Mouse (Mus musculus): ENCODE measurements around the gene Tfeb. TPM values are rescaled to one million over a fixed set of nuclear protein-coding genes. Genes with fewer than 3 reads are reported as not detected.

Gene Tfeb
- polyA plus RNA-seq, 1 experiment from 2014 or later = 5.1 TPM

DNA sequence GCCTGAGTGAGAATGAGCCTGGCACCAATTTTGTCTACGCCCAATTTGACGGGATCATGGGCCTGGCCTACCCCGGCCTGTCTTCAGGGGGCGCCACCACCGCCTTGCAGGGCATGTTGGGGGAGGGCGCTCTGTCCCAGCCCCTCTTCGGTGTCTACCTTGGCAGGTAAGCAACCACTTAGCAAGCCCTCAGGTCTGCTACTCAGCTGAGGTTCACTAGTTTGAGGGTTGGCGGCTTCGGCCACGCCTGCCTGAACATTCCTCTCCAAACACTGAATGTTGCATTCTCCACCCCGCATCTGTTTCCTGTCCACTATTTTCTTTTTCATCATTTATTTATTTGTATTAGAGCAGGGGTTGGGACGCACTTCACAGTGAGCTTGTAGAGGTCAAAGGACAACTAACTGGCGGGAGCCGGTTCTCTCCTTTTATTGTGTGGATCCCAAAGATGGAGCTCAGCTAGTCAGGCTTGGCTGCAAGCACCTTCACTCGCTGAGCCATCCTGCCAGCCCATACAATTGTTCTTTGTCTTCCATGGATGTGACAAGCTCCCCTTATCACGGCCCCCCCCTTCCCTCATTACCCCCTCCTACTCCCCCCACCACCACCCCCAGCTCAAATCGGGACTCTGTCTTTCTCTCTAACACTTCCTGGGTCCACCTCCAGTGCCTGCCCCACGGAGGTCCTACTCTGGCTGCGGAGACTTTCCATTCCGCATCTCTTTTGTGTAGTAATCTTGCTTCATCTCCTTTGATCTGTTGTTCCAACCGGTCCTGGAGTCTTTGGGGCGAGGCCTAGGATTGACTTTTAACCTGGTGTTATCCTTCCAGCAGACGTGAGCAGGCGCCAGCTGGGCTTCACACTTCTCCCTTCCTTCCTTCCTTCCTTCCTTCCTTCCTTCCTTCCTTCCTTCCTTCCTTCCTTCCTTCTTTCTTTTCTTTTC lies 5.9 kb upstream of the Tfeb start:
- no peaks in the 10 kb centered on the region for H3K27me3 ChIP-seq (ENCODE audit: control insufficient read depth, insufficient read depth, low read length)
- no peak overlapping the region for H3K4me2 ChIP-seq (replicated peaks; ENCODE audit: low read depth, low read length)
- no peaks in the 10 kb centered on the region for H3K4me1 ChIP-seq (ENCODE audit: control insufficient read depth, insufficient read depth, low read length)

DNA sequence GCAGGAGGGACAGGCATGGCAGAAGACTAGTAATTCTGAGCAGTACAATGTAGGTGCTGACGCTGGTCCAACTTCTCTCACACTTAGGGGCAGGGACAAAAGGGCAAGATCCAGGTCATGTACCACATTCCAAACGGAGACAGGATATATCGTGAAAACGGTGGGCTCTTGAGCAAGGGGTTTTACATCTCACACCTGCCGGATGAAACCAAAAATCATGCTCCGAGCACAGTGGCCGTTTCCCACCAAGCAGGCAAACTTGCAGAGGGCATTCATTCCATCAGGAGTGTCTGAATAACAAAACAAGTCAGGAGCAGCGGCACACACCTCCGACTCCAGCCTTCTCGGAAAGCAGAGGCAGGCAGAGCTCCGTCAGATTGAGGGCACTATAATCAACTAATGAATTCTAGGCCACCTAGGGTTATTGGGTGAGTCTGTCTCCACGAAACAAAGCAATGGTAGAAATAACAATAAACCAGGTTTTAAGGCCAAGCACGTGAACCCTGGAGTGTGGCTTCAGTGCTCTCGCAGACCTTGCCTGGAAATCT lies 1.2 kb upstream of the Tfeb start:
- H3K9me3 ChIP-seq (ENCODE audit: control insufficient read depth, low read depth, low read length) = no peaks in the 10 kb centered on the region

More for the DNA sequence above, 5.9 kb upstream of the Tfeb start:
- ATAC-seq (ENCODE audit: insufficient number of reproducible peaks, insufficient read depth, low FRiP score, low read depth) = no peak
- WGBS = 53% methylated on average over 24 of the region's 24 CpGs
- no peak overlapping the region for H3K4me3 ChIP-seq (ENCODE audit: low read depth, low read length)
- no peak overlapping the region for H3K9ac ChIP-seq (replicated peaks; ENCODE audit: low read depth, low read length)
- H3K36me3 ChIP-seq (ENCODE audit: control insufficient read depth, insufficient read depth, low read length) = no peaks in the 10 kb centered on the region
- H3K27ac ChIP-seq (ENCODE audit: low read length) = no peak overlapping the region
- no peaks in the 10 kb centered on the region for H3K9me3 ChIP-seq (ENCODE audit: control insufficient read depth, low read depth, low read length)

DNA sequence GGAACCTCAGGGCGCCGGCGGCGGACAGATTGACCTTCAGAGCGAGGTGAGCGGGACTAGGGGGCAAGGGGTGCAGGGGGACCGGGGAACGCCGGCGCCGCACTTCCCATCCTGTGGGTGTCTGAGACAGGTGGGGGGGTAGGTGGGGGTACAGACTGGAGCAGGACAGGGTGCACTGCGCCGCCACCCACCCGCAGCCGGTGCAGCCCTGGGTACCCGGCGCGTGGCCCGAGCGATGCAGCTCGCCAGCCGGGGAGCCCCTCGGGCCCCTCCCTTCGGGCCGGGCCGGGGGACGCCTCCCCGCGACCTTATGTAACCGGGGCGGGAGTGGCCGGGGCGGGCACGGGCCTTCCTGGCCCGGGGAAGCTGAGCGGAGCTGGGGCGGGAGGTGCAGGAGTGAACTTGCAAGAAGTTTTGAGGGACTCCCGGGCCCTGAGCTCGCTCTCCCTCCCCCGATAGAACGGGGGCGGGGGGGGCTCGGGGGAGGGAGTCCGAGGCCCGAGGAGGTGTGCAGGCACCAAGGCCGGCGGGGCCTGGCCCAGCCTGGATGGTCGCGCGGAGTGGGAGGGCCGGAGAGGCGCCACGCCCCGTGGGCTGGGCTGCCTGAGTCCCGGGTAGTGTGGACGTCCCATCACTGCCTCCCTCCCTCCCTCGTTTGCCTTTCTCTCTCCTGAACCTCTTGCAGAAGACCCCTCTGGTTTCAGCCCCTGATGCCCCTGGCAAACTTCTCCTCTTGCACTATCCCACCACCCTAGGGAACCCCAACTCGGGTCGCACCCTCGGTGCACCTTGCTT lies 638 bp downstream of the Tfeb start:
- no peaks in the 10 kb centered on the region for H3K9me3 ChIP-seq (ENCODE audit: control insufficient read depth, low read depth, low read length)
- H3K9ac ChIP-seq (replicated peaks; ENCODE audit: low read depth, low read length) = peak overlapping the region; percentile 60
- peak overlapping the region; percentile 52 for H3K27ac ChIP-seq (ENCODE audit: low read length)
- H3K4me2 ChIP-seq (replicated peaks; ENCODE audit: low read depth, low read length) = peak overlapping the region; percentile 97
- no peaks in the 10 kb centered on the region for H3K27me3 ChIP-seq (ENCODE audit: control insufficient read depth, insufficient read depth, low read length)
- H3K36me3 ChIP-seq (ENCODE audit: control insufficient read depth, insufficient read depth, low read length) = no peaks in the 10 kb centered on the region
- peak; percentile 88 for ATAC-seq (ENCODE audit: insufficient number of reproducible peaks, insufficient read depth, low FRiP score, low read depth)
- under 1% methylated on average over 37 of the region's 60 CpGs for WGBS
- peaks cover 6% of the 10 kb centered on the region; the same call in 1 of the 2 replicates for H3K4me1 ChIP-seq (ENCODE audit: control insufficient read depth, insufficient read depth, low read length)
- H3K4me3 ChIP-seq (ENCODE audit: low read depth, low read length) = peak overlapping the region; percentile 78

More for the DNA sequence above, 1.2 kb upstream of the Tfeb start:
- Histone ChIP-seq H3K27me3 (ENCODE audit: control insufficient read depth, insufficient read depth, low read length) (no peaks in the 10 kb centered on the region), H3K4me1 (ENCODE audit: control insufficient read depth, insufficient read depth, low read length) (peaks cover 6% of the 10 kb centered on the region; the same call in 1 of the 2 replicates), H3K4me2 (replicated peaks; ENCODE audit: low read depth, low read length) (no peak overlapping the region), H3K9ac (replicated peaks; ENCODE audit: low read depth, low read length) (no peak overlapping the region), H3K4me3 (ENCODE audit: low read depth, low read length) (no peak overlapping the region), H3K27ac (ENCODE audit: low read length) (no peak overlapping the region), H3K36me3 (ENCODE audit: control insufficient read depth, insufficient read depth, low read length) (no peaks in the 10 kb centered on the region)
- no peak for ATAC-seq (ENCODE audit: insufficient number of reproducible peaks, insufficient read depth, low FRiP score, low read depth)
- 69% methylated on average over 14 of the region's 14 CpGs for WGBS

DNA sequence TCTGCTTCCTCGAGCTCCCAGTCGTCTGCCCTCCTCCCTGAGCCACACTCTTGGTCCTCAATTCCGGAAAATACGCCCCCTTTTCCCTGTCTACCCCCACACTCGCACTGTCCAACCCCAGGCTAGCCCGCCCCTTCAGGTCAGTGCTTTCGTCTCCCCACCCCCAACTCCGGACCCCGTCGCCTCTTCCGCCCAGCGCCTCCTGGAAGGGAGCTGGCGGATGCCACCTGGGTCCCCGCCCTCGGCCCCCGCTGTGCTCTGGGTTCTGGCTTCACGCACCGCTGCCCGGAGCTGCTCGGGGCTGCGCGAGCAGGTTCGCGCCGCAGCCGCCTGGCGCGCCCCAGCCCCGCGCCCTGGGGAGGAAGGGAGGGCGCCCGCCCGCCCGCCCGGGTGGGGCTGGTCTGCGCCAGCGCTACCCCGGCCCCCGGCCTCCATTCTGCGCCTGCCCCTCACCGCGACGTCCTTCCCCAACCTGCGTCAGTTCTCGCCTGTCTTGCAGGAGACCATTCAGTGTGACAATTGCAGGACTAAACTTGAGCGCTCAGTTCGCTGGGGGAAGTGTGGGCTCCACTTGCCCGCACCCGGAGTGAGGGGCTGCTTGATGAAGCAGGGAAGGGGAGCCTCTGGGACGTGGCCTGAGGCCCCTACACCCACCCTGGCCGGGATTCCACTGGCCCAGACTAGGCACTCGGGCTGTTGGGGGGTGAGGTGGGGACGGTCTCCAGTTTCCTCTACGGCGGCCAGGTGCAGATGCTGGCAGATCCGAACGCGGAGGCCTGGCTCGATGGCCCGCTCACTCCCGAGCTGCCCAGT lies 1.4 kb downstream of the Tfeb start:
- 2% methylated on average over 48 of the region's 61 CpGs for WGBS

DNA sequence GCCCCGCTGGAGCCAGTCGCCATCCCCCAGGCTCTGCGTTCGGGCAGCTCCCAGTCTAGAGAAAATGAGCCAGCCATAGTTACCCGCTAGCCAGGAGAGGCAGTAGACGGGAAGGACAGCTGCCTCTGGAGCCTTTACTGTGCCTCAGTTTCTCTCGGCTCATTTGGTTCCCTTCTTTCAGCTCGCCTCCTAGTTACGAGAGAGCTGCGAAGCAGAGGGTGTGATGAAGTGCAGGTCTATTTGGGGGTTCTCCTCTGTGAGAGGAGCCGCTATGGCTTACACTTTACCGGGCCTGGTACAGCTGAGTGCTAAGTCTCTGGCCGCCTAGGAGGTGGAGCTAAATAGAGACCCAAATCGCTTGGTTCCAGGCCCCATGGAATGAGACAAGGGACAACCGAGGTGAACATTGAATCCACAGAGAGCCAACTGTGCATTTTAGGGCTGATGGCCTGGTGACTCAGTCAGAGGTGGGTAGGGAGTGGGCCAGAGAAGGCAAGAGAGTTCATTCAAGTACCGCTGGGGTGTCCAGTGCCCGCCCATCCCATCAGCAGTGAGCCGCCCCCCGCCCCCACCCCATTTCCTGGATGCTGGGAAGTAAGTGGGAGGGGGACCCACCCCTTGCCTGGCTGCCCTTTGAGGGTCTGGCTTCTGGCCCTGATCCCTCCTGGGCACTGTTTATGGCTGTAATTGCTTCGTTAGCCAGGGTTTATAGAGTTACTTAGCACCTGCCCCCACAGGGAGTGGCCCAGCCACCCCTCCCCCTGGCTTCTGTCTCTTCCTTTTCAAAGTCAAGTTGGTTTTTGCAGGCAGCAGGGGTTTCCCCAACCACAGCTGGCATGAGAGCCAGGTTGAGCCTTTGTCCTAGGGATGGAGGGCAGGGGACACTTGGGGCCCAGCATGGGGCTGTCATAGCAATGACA lies 2.3 kb downstream of the Tfeb start:
- Histone ChIP-seq H3K4me2 (replicated peaks; ENCODE audit: low read depth, low read length) (peak overlapping the region; percentile 97), H3K9me3 (ENCODE audit: control insufficient read depth, low read depth, low read length) (no peaks in the 10 kb centered on the region), H3K4me3 (ENCODE audit: low read depth, low read length) (peak overlapping the region; percentile 78), H3K27me3 (ENCODE audit: control insufficient read depth, insufficient read depth, low read length) (no peaks in the 10 kb centered on the region), H3K9ac (replicated peaks; ENCODE audit: low read depth, low read length) (no peak overlapping the region), H3K36me3 (ENCODE audit: control insufficient read depth, insufficient read depth, low read length) (no peaks in the 10 kb centered on the region), H3K4me1 (ENCODE audit: control insufficient read depth, insufficient read depth, low read length) (peaks cover 6% of the 10 kb centered on the region; the same call in 1 of the 2 replicates), H3K27ac (ENCODE audit: low read length) (no peak overlapping the region)
- 12% methylated on average over 20 of the region's 20 CpGs for WGBS
- ATAC-seq (ENCODE audit: insufficient number of reproducible peaks, insufficient read depth, low FRiP score, low read depth) = no peak

More for the DNA sequence above, 1.4 kb downstream of the Tfeb start:
- H3K4me1 ChIP-seq (ENCODE audit: control insufficient read depth, insufficient read depth, low read length) = peaks cover 6% of the 10 kb centered on the region; the same call in 1 of the 2 replicates
- peak overlapping the region; percentile 78 for H3K4me3 ChIP-seq (ENCODE audit: low read depth, low read length)
- no peaks in the 10 kb centered on the region for H3K36me3 ChIP-seq (ENCODE audit: control insufficient read depth, insufficient read depth, low read length)
- no peaks in the 10 kb centered on the region for H3K9me3 ChIP-seq (ENCODE audit: control insufficient read depth, low read depth, low read length)
- H3K27me3 ChIP-seq (ENCODE audit: control insufficient read depth, insufficient read depth, low read length) = no peaks in the 10 kb centered on the region
- peak; percentile 43 for ATAC-seq (ENCODE audit: insufficient number of reproducible peaks, insufficient read depth, low FRiP score, low read depth)
- H3K9ac ChIP-seq (replicated peaks; ENCODE audit: low read depth, low read length) = peak overlapping the region; percentile 25; the same call in 1 of the 2 replicates
- peak overlapping the region; percentile 97 for H3K4me2 ChIP-seq (replicated peaks; ENCODE audit: low read depth, low read length)
- H3K27ac ChIP-seq (ENCODE audit: low read length) = peak overlapping the region; percentile 52

DNA sequence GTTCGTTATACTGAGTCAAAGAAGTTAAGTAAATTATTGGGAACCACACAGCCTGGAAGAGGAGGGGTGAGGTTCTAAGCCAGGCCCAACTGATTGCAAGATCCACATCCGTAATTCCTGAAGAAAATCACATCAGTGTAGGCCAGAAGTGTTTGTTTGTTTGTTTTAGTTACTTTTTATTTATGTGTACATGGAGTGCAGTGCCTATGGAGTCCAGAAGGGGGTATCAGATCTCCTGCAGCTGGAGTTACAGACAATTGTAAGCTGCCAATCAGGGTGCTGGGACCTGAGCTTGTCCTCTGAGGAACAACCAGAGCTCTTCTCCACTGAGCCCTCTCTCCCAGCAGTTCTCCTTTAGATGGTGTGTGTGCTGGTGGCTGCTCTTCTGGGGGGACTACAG lies 3.4 kb downstream of the Tfeb start:
- Histone ChIP-seq H3K4me2 (replicated peaks; ENCODE audit: low read depth, low read length) (no peak overlapping the region), H3K4me1 (ENCODE audit: control insufficient read depth, insufficient read depth, low read length) (peaks cover 6% of the 10 kb centered on the region; the same call in 1 of the 2 replicates), H3K9me3 (ENCODE audit: control insufficient read depth, low read depth, low read length) (no peaks in the 10 kb centered on the region), H3K27me3 (ENCODE audit: control insufficient read depth, insufficient read depth, low read length) (no peaks in the 10 kb centered on the region), H3K9ac (replicated peaks; ENCODE audit: low read depth, low read length) (no peak overlapping the region), H3K4me3 (ENCODE audit: low read depth, low read length) (no peak overlapping the region), H3K36me3 (ENCODE audit: control insufficient read depth, insufficient read depth, low read length) (no peaks in the 10 kb centered on the region), H3K27ac (ENCODE audit: low read length) (no peak overlapping the region)
- ATAC-seq (ENCODE audit: insufficient number of reproducible peaks, insufficient read depth, low FRiP score, low read depth) = no peak
- WGBS = 83% methylated on average over 2 of the region's 2 CpGs

DNA sequence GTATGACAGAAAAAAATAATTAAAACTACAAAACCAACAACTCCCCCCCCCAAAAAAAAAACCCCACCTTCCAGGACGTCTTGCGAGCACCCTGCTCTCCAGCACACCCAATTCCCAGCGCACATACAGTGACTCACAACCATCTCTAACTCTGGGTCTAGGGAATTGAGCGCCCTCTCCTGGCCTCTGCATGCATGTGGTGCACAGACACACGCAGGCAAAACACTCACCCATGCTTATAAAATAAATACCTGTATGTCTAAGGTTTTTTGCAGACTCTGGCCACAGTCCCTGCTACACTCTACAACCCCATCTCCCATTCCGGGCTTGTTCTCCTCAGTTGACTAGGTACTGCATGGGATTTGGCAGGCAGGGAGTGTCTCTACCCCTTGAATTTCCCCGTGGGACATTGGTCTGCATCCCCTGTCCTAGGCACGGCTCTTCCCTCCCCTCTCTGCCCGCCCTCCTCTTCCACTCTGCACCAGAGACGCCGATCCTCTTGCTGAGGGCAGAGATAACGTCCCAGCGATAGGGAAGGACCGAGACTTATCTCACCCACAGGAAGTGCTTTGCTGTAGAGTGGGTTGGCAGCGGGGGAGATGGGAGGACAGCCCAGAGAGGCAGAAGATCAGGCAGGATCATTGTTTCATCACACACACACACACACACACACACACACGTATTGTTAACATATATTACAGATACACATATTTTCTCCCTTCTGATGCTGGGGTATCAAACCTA lies 6.3 kb downstream of the Tfeb start:
- Histone ChIP-seq H3K9ac (replicated peaks; ENCODE audit: low read depth, low read length) (no peak overlapping the region), H3K36me3 (ENCODE audit: control insufficient read depth, insufficient read depth, low read length) (no peaks in the 10 kb centered on the region)
- ATAC-seq (ENCODE audit: insufficient number of reproducible peaks, insufficient read depth, low FRiP score, low read depth) = no peak

More for the DNA sequence above, 6.3 kb downstream of the Tfeb start:
- 38% methylated on average over 16 of the region's 16 CpGs for WGBS
- H3K4me1 ChIP-seq (ENCODE audit: control insufficient read depth, insufficient read depth, low read length) = peaks cover 6% of the 10 kb centered on the region; the same call in 1 of the 2 replicates
- no peak overlapping the region for H3K4me3 ChIP-seq (ENCODE audit: low read depth, low read length)
- H3K27ac ChIP-seq (ENCODE audit: low read length) = no peak overlapping the region
- H3K27me3 ChIP-seq (ENCODE audit: control insufficient read depth, insufficient read depth, low read length) = no peaks in the 10 kb centered on the region
- no peak overlapping the region for H3K4me2 ChIP-seq (replicated peaks; ENCODE audit: low read depth, low read length)
- H3K9me3 ChIP-seq (ENCODE audit: control insufficient read depth, low read depth, low read length) = no peaks in the 10 kb centered on the region

Data from stomach, embryonic 14.5 days (tissue).